Mouse (Mus musculus) regulatory T cell (primary cell): ENCODE data around the gene Gm20604.

ENCODE experiments used
- in situ Hi-C: fragments of 300-600 bp; cut with MboI, MseI; formaldehyde crosslinking; loops from one replicate; pipeline ENCODE4 v1.15.1; 2025; ENCODE audit warnings: high pct_unique_total_duplicates

Gene Gm20604

GRCm38 (mm10) chr12:102758403-102758756, at the start of gene Gm20604:
Gene Gm20604, minus strand, starts transcription at chr12:102758672.
- in situ Hi-C loops, result loop anchor here (10.0 kb wide), 1 partner anchor 1986 kb away; no protein-coding TSS in a partner anchor

DNA sequence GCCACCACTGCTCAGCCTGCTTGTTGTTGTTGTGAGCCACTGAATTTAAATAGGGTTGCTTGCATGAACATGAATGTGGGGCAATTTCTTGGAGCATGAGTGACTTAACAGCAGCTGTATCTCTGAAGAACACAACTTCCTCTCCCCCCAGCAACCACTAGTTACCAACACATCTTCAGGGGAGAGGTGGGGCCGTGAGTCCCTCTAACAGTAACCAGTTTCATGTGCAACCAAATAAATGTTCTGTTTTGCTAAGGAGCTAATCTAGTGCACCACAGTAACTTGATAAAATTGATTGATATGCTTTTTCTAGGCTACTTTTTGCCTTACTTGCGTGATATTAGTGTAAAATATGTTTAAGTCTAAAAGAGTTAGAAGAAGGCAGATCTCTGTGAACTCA, 41.1 kb upstream of the Gm20604 start:
- in situ Hi-C loops, result no loop called here

GRCm38 (mm10) chr12:102787927-102788326, 29.5 kb upstream of the Gm20604 start:
- in situ Hi-C loops, result loop anchor here (10.0 kb wide), 1 partner anchor 277 kb away; no protein-coding TSS in a partner anchor

DNA sequence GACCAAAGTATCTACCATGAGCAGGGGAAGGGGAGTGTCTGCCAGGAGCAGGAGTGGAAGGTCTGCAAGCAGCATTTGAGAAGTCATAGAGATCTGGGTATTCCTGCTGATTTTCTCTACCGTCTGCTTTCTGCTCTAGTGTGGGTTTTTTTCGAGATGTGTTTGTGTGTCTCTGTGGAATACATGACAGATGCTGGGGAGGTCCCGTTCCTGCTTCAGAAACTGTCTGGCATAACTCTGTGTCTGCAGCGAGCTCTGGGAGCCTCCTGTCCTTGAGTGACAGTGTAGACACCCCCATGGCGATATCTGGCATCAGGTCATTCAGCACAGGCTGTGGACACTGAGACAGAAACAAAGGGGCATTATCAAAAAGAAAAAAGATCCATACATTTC, 27.1 kb upstream of the Gm20604 start:
- in situ Hi-C loops, result loop anchor here (10.0 kb wide), 1 partner anchor 279 kb away; no protein-coding TSS in a partner anchor

GRCm38 (mm10) chr12:102784899-102785592, 26.6 kb upstream of the Gm20604 start:
- in situ Hi-C loops, result loop anchor here (10.0 kb wide), 1 partner anchor 280 kb away; no protein-coding TSS in a partner anchor

GRCm38 (mm10) chr12:102782841-102783240, 24.4 kb upstream of the Gm20604 start:
- in situ Hi-C loops, result loop anchor here (10.0 kb wide), 1 partner anchor 282 kb away; no protein-coding TSS in a partner anchor

GRCm38 (mm10) chr12:102779452-102779851, 21.0 kb upstream of the Gm20604 start:
- in situ Hi-C loops, result no loop called here

DNA sequence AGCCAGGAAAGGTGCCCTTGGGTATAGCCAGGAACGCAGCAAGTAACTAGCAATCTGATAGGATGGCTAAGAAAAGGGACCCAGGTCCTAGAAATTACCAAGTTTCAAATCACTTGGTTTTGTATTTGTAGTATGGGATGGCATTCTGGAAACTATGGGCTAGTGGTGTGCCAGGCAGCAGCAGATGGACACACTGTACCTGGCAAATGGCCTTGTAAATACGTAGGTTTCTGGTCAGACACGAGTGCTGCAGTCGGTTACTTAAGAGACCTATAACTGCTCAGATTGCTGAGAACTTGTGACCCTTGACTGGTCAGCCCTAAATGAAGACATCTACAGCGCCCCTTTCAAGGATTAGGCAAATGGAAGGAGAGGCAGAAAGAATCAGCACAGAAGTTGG, 19.7 kb upstream of the Gm20604 start:
- in situ Hi-C loops, result no loop called here

DNA sequence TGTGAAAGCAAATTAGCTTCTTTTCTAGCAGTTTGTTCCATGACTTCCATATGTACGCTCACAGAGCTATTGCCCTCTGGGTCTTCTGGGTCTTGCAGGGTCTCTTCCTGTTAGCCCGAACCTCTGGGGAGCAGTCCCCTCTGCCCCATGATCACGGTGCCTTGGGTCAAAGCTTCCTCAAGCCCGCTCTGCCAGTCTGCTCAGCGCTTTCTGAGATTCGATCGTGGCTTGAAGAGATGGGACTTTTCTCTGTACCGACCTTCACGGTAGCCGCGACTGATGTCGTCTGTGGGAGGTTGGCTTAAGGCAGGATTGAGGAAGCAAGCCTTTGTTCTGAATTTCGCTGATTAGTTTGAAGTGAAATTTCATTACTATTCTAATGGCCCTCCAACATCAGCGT, 17.6 kb upstream of the Gm20604 start:
- in situ Hi-C loops, result no loop called here

GRCm38 (mm10) chr12:102772676-102773075, 14.2 kb upstream of the Gm20604 start:
- in situ Hi-C loops, result no loop called here

GRCm38 (mm10) chr12:102771601-102772000, 13.1 kb upstream of the Gm20604 start:
- in situ Hi-C loops, result no loop called here

- in situ Hi-C loops, result no loop called here
Observed at GRCm38 (mm10) chr12:102769000-102769399, 10.5 kb upstream of the Gm20604 start.

DNA sequence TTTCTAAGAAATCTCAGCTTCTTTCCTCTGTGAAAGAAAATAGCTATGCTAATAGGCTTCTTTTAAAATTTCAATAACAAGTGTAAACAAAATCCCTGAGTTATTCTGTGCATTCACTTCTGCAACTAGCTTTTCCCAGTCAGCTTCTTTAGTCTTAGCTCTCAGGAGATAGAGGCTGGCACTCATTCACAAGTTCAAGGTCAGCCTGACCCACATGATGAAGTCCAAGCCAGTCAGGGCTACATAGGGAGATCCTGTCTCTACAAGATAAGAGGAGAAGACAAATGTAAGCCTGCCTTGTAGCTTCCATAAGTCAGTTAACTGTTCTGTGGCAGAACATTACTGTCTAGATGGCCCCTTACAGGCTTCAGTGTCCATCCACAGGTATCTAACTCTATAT, 5.2 kb upstream of the Gm20604 start:
- in situ Hi-C loops, result no loop called here

DNA sequence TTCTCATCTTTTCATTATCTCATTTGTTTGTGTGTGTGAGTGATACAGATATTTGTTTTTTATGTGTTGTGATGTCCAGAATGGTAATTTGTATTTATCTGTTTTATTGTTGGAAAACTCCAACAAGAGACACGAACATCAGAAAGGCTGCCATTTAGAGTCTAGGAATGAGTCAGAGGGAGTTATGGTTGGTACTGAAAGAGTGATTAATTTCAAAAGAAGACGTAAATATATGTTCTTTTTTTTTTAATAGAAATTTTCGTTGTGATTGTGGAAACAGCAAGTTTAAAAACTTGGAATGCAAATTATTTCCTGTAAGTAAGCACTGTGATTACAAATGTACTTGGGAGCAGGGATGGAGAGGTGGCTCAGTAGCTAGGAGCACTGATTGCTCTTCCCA, 3.2 kb upstream of the Gm20604 start:
- in situ Hi-C loops, result no loop called here

DNA sequence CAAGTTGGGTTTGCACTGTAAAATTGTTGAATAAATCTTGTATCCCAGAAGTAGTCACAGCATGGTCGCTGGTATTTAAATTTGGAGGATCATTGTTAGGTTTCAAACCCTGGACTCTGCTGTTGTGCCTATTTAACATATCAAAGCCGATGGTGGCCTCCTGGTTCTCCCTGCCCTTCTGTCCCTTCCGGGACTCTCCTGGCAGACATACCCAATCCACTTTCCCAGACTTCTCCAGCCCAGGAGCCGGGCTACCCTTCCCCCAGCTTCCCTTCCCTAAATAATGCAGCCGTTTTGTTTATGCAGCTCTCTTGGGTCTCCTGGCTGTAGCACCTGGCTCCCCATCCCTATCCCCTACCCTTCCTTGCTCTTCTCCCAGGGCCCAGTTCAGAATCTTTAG, 464 bp upstream of the Gm20604 start:
- in situ Hi-C loops, result loop anchor here (10.0 kb wide), 1 partner anchor 1986 kb away; no protein-coding TSS in a partner anchor

DNA sequence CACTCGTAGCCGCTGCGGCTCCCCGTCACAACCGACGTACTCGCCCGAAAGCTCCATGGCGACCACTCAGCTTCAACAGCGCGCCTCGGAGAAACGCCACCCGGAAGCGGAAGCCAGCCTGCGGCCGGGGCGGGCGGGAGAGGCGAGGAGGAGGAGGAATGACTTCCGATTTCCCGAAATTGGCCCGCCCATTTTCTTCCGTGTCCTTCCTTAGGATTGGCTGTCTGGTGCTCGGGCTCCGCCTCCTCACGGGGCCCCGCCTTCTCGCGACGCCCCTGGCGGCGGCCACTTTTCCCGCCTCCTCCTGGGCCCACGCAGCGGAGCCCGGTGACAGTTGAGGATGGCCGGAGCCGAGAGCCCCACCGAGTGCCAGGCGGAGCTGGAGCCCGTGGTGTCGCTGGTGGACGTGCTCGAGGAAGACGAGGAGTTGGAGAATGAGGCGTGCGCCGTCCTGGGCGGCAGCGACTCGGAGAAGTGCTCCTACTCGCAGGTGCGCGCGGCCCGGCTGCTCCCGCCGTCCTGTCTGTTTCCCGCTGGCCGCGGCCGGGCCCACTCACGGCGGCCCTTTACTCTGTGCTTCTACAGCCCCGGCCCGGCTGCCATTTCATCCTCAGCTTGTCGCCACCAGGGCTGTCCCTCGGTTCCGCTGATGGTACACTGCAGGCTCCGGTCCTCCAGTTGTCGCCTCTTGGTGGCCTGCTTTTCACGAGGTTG, 626 bp downstream of the Gm20604 start, which contains the start of the genes Gm28051, Gon7 and Ubr7:
TSS of gene Gm28051 (minus strand) at position 77 of the 714 bp plus-strand sequence.
TSS of gene Gon7 (minus strand) at position 115 of the 714 bp plus-strand sequence.
TSS of gene Ubr7 (plus strand) at position 279 of the 714 bp plus-strand sequence.
- in situ Hi-C loops, result loop anchor here (10.0 kb wide), 1 partner anchor 1987 kb away; no protein-coding TSS in a partner anchor

- in situ Hi-C loops, result loop anchor here (10.0 kb wide), 1 partner anchor 1988 kb away; no protein-coding TSS in a partner anchor
Observed at GRCm38 (mm10) chr12:102757055-102757688, 1.3 kb downstream of the Gm20604 start.

DNA sequence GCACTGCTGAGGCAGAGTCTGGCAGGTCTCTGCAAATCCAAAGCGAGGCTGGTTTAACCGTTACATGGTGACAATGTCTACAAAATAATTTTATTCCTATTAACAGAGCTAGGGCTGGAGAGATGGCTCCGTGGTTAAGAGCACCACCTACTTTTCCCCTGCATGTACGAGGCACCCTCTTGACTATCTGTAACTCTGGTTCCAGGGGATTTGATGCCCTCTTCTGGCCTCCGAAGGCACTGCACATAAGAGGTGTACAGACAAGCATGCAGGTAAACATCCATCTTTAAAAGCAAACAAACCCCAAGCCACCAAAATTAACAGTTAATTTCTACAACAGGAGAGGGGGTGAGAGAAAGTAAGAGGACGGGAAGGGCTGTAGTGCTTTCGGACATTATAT, 2.2 kb downstream of the Gm20604 start:
- in situ Hi-C loops, result loop anchor here (10.0 kb wide), 1 partner anchor 1988 kb away; no protein-coding TSS in a partner anchor

- in situ Hi-C loops, result loop anchor here (25.0 kb wide), 1 partner anchor 236 kb away; no protein-coding TSS in a partner anchor
Observed at GRCm38 (mm10) chr12:102748256-102748655, 10.2 kb downstream of the Gm20604 start.

- in situ Hi-C loops, result loop anchor here (25.0 kb wide), 1 partner anchor 233 kb away; no protein-coding TSS in a partner anchor
Observed at GRCm38 (mm10) chr12:102744839-102745238, 13.6 kb downstream of the Gm20604 start.
